Mouse (Mus musculus) limb, embryonic 14.5 days (tissue): ENCODE results near the gene Fbxl8. TPM values are rescaled to one million over a fixed set of nuclear protein-coding genes. Genes with fewer than 3 reads are reported as not detected.
A peak's percentile ranks its signal among the peaks of the same experiment; 100 is the strongest.

Experiments used
- ATAC-seq: fragments of 200-750 bp; cut with Nextera tagmentation; 2 replicates; pipeline ENCODE4 v1.8.0; 2017; ENCODE audit warnings: low read depth, moderate number of reproducible peaks, moderate TSS enrichment; ENCODE audit not compliant: low FRiP score
- DNase-seq: peaks from one replicate; pipeline ENCODE4 v3.0.0-alpha.2; 2015; ENCODE audit warnings: low spot score
- H3K27ac ChIP-seq: fragments of 300-500 bp; sonication (generic); replicated peaks from 2 replicates; pipeline ENCODE4 v1.5.1; 2014; ENCODE audit warnings: low read depth, mild to moderate bottlenecking, low read length, moderate library complexity, mixed read lengths
- H3K27me3 ChIP-seq: fragments of 300-500 bp; sonication (generic); 2 replicates; pipeline ENCODE4 v1.6.1; 2014; ENCODE audit warnings: low read length, mixed read lengths; ENCODE audit not compliant: control insufficient read depth, insufficient read depth
- H3K36me3 ChIP-seq: fragments of 300-500 bp; sonication (generic); 2 replicates; pipeline ENCODE4 v1.6.1; 2014; ENCODE audit warnings: mild to moderate bottlenecking, low read length, moderate library complexity, mixed read lengths; ENCODE audit not compliant: control insufficient read depth, insufficient read depth
- H3K4me1 ChIP-seq: fragments of 300-500 bp; sonication (generic); 2 replicates; pipeline ENCODE4 v1.6.1; 2014; ENCODE audit warnings: antibody characterized with exemption, low read length, mixed read lengths; ENCODE audit not compliant: control insufficient read depth, insufficient read depth
- H3K4me2 ChIP-seq: fragments of 300-500 bp; sonication (generic); replicated peaks from 2 replicates; pipeline ENCODE4 v1.6.1; 2014; ENCODE audit warnings: low read depth, mild to moderate bottlenecking, low read length, moderate library complexity; ENCODE audit not compliant: severe bottlenecking
- H3K4me3 ChIP-seq: fragments of 300-500 bp; sonication (generic); replicated peaks from 2 replicates; pipeline ENCODE4 v1.5.1; 2014; ENCODE audit warnings: low read length
- H3K9ac ChIP-seq: fragments of 300-500 bp; sonication (generic); 2 replicates; pipeline ENCODE4 v1.6.1; 2014; ENCODE audit warnings: mild to moderate bottlenecking, low read depth, low read length, moderate library complexity; ENCODE audit not compliant: severe bottlenecking
- H3K9me3 ChIP-seq: fragments of 300-500 bp; sonication (generic); 2 replicates; pipeline ENCODE4 v1.6.1; 2016; ENCODE audit warnings: low read length; ENCODE audit not compliant: control insufficient read depth
- POLR2A ChIP-seq: fragments of 200-500 bp; IDR thresholded peaks from 2 replicates; pipeline ENCODE4 v1.8.0; 2012; ENCODE audit warnings: inconsistent platforms, mild to moderate bottlenecking, moderate library complexity, borderline replicate concordance; ENCODE audit not compliant: insufficient read depth, insufficient read length; ENCODE audit errors: extremely low read depth
- whole genome bisulfite sequencing: fragments of 180-500 bp; shearing (Covaris S2); extraction: QIAGEN DNeasy Blood & Tissue Kit; methylation state at CpG from one replicate; pipeline ENCODE4 v1.1.7; 2014; 5-methylcytosine and 5-hydroxymethylcytosine counted together
- polyA plus RNA-seq, 2 experiments: library from polyadenylated mRNA; depleted of rRNA in 1 of 2; stranded (reverse) in 1 of 2; unstranded in 1 of 2; fragments of >200 nt; fragmentation: Nextera tagmentation in 1 of 2; extraction: Ambion mirVana in 1 of 2; gene quantifications; 2 replicates each; pipeline versions ENCODE4 v1.2.1 to v1.2.3; 2012 to 2014

Gene Fbxl8
- polyA plus RNA-seq, 2 experiments, result 2.9 to 4.0 TPM

DNA sequence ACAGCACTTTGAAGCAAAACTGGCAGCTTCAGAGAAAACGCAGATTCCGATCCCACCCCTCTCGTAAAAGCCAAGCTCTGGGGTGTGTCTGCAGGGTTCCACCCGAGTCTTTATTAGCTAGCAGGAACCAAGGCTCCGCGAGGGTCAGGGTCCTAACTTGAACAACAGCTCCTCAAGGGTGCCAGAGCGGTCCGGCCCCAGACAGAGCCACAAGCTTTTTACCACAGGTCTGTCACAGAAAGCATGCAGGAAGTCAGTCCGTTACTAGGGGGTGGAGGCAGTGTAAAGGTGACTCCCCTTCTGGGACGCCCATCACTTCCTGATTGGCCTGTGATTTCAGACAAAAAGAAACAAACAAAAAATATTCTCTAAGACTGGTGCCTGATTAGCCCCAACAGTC, 680 bp downstream of the Fbxl8 start:
- H3K4me2 ChIP-seq, result peak overlapping the region; percentile 74
- WGBS, result 13% methylated on average over 10 of the region's 10 CpGs
- no peaks in the 10 kb centered on the region; the same call in 1 of the 2 replicates for H3K9me3 ChIP-seq
- peaks cover 69% of the 10 kb centered on the region for H3K27me3 ChIP-seq
- H3K9ac ChIP-seq, result peak overlapping the region; percentile 59
- H3K36me3 ChIP-seq, result no peaks in the 10 kb centered on the region
- no peak for TF ChIP-seq POLR2A
- H3K27ac ChIP-seq, result no peak overlapping the region
- H3K4me3 ChIP-seq, result peak overlapping the region; percentile 66
- no peak for ATAC-seq
- no peak for DNase-seq
- peaks cover 25% of the 10 kb centered on the region for H3K4me1 ChIP-seq

DNA sequence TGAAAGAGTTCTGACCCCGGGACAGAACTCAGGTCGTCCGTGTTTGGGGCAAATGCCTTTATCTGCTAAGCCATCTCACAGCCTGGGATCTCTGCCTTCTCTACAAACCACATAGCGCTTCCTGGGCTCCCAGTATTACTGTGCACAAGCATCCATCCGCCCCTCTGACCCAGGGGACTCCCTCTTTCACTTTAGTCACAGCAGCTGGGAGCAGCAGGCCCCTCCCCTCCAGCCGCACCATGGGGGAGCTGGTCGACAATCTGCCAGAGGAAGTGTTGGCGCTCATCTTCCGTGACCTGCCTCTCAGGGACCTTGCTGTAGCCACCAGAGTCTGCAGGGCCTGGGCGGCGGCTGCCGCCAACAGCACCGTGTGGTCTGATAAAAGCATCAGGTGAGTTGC, 2.3 kb downstream of the Fbxl8 start:
- no peak overlapping the region for H3K4me3 ChIP-seq
- peaks cover 73% of the 10 kb centered on the region for H3K27me3 ChIP-seq
- no peak overlapping the region for H3K27ac ChIP-seq
- no peak overlapping the region for H3K4me2 ChIP-seq
- H3K36me3 ChIP-seq, result no peaks in the 10 kb centered on the region
- no peaks in the 10 kb centered on the region for H3K9me3 ChIP-seq
- DNase-seq (no peak), ATAC-seq (no peak)
- 18% methylated on average over 13 of the region's 13 CpGs for WGBS
- no peak overlapping the region for H3K9ac ChIP-seq
- no peak for TF ChIP-seq POLR2A
- H3K4me1 ChIP-seq, result peaks cover 33% of the 10 kb centered on the region

DNA sequence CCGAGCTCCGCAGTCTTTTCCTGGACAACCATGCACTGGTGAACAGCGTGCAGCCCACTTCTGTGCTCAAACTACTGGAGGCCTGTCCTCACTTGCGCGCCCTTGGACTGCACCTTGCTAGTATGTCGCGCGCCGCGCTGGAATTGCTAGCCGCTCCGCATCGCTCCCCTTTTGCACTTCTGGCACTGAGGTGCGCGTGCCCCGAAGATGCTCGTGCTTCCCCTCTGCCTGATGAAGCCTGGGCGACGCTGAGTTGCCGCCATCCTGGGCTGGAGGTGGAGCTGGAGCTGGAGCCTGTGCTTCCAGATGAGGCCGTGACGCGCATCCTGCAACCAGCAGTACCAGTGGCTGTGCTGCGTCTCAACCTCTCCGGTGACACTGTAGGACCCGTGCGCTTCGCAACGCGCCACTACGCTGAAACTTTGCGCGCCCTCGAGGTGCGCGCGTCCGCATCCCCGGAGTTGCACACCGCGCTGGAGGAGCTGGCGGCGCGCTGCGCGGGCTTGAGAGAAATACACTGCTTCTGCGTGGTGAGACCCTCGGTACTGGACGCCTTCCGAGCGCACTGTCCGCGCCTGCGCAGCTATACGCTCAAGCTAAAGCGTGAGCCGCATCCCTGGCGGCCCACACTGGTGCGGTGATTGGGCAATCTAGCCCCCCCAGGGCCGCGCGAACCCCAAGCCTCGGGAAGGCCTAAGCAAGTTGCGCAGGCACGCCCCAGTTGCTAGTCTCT, 4.1 kb downstream of the Fbxl8 start:
- Histone ChIP-seq H3K4me3 (peak overlapping the region; percentile 44), H3K4me2 (peak overlapping the region; percentile 86), H3K27me3 (peaks cover 81% of the 10 kb centered on the region), H3K4me1 (peaks cover 33% of the 10 kb centered on the region), H3K9me3 (no peaks in the 10 kb centered on the region), H3K27ac (no peak overlapping the region), H3K9ac (peak overlapping the region; percentile 44), H3K36me3 (no peaks in the 10 kb centered on the region)
- peak; percentile 79 for DNase-seq
- peak; percentile 67 for ATAC-seq
- under 1% methylated on average over 55 of the region's 65 CpGs for WGBS
- TF ChIP-seq POLR2A, result 0 out of 2 replicates have a peak, but pooled peaks have one; percentile 15

DNA sequence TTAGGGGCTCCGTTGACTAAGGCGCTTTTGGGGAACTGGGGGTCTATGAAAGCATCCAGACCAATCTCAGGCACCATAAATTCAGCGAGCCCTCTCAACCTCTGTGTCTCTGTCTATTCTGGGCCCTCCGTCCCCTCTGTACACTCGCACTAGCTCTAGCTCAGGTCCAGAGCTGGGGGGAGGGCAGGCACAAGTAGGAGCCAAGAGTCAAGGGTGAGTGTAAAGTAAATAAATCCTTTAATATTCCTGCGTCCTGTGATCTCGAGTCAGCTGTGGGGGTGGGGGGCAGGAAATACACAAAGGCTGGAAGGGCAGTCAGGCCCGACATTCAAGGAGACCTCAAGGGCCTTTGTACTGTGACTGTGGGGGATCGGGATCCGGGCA, 4.6 kb downstream of the Fbxl8 start:
- H3K9me3 ChIP-seq, result no peaks in the 10 kb centered on the region
- H3K27ac ChIP-seq, result no peak overlapping the region
- no peak for TF ChIP-seq POLR2A
- DNase-seq (no peak), ATAC-seq (no peak)
- peak overlapping the region; percentile 86 for H3K4me2 ChIP-seq
- peak overlapping the region; percentile 29; the same call in 1 of the 2 replicates for H3K9ac ChIP-seq
- H3K4me3 ChIP-seq, result peak overlapping the region; percentile 44
- H3K4me1 ChIP-seq, result peaks cover 33% of the 10 kb centered on the region
- H3K36me3 ChIP-seq, result no peaks in the 10 kb centered on the region
- H3K27me3 ChIP-seq, result peaks cover 81% of the 10 kb centered on the region
- WGBS, result under 1% methylated on average over 10 of the region's 10 CpGs

DNA sequence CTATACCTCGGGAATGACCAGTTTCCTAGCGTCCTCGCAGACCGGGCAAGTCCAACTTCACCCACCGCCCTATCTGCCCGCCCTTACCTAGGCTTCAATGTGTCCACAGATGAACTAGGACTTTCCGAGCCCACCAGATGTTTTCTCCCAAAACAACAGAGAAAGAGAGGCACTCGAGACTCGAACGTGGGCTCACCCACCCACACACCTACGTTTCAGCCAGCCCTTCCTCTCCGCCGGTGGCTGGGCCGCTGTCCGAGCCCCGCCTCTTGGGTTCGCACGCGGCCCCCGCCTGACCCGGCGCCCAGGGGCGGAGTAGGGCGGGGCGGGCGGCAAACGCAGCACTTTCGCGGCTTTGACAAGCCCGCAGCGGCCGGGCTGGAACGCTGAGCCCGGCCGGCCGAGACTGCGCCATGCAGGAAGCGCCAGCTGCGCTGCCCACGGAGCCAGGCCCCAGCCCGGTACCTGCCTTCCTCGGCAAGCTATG, 5.1 kb downstream of the Fbxl8 start, which contains the start of gene Hsf4:
Hsf4 (plus strand) TSS at position 341 of the 487 bp plus-strand sequence.
- peak within 1 kb of the TSS; percentile 44 for H3K9ac ChIP-seq
- peak within 1 kb of the TSS; percentile 86 for H3K4me2 ChIP-seq
- DNase-seq (no peak), ATAC-seq (no peak)
- H3K4me1 ChIP-seq, result peaks cover 32% of the 10 kb centered on the region
- H3K36me3 ChIP-seq, result no peaks in the 10 kb centered on the region
- peaks cover 81% of the 10 kb centered on the region for H3K27me3 ChIP-seq
- WGBS, result 8% methylated on average over 38 of the region's 42 CpGs
- no peak for TF ChIP-seq POLR2A
- peak within 1 kb of the TSS; percentile 44 for H3K4me3 ChIP-seq
- no peak within 1 kb of the TSS for H3K27ac ChIP-seq
- H3K9me3 ChIP-seq, result no peaks in the 10 kb centered on the region
